Mouse (Mus musculus) liver, adult 2 months (tissue): ENCODE results near the gene Gm11172.

ENCODE experiments used
- CTCF ChIP-seq: fragments of 200-500 bp; IDR thresholded peaks from 2 replicates; pipeline ENCODE4 v1.5.1; 2011; ENCODE audit warnings: low read depth, low read length, control low read depth
- POLR2A ChIP-seq: fragments of 200-500 bp; IDR thresholded peaks from 2 replicates; pipeline ENCODE4 v1.6.1; 2011; ENCODE audit warnings: low read length, control low read depth; ENCODE audit not compliant: insufficient read depth; ENCODE audit errors: extremely low read depth

- TF ChIP-seq POLR2A (no peak), CTCF (no peak)
Observed at GRCm38 (mm10) chr16:10819966-10820365, 7.3 kb downstream of the Gm11172 start.
